Mouse (Mus musculus): ENCODE measurements at regions not wholly inside any gene's neighbourhood (a gene's known extent, or its start where the extent isn't known, plus 50 kb on each side); places are given as distances from the start of the nearest gene placed in this dataset.
A peak's percentile ranks its signal among the peaks of the same experiment; 100 is the strongest.

DNA sequence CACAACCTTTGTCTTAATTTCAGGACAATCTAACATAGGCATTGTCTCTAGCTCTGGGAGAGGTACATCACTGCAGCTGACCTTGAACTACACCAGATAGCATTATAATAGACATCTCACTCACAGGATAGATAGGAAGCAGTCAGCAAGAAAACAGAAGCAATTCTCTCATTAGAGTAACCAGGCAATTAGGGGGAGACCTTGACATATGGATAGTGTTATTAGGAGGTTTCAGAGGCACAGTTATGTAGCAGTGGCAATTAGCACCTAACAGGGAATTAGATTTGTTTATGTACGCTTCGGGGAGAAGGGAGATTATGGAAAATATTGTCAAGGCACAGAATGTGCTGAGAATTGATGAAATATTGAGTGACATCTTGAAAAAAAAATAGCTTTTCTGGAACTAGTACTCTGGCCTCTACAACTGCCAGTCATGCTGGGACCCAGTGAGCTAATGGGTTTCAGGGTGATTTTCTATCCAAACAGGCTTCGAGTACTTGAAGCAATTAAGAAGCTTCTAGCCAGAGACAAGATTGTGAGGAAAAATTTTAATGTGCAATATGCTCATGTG lies 216.8 kb upstream of the Aco1 start:
- DNase-seq (ENCODE audit: low spot score): no peak

DNA sequence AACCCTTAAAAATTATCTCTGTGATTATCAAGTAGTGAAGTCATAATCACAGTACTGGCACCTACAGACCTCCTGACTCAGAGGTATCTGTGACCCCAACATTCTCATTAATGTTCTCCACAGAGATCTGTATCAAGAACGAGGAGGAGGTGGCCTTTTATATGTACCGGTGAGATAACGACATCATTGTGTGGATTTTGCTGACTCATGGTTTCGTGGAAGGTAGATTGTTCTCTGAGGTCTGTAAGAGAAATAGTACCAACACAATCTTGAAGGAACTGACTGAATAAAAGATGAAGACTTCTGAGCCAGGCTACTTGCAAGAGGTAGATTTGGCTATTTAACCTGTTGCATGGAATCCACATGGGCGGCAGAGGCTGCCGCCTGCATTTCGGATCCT lies 216.3 kb upstream of the Aco1 start:
- no peak for DNase-seq (ENCODE audit: low spot score)

DNA sequence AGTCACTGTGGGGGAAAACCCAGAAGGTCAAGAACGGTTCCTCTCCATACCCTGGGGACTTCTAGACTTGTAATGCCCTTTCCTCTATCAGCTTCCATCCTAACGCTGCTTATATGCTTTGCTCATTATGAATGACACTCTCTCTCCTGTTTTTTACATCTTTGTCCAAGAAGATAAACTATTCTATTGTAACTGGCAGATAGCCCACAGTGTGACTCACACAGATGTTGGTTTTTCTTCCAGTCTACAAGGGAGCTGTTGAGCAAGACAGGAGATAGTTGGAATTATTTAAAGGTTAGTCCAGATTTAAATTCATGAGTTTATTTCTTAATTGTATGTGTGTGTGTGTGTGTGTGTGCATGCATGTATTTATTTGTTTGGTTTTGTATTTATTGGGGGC lies 214.4 kb upstream of the Aco1 start:
- no peak for DNase-seq (ENCODE audit: low spot score)

DNA sequence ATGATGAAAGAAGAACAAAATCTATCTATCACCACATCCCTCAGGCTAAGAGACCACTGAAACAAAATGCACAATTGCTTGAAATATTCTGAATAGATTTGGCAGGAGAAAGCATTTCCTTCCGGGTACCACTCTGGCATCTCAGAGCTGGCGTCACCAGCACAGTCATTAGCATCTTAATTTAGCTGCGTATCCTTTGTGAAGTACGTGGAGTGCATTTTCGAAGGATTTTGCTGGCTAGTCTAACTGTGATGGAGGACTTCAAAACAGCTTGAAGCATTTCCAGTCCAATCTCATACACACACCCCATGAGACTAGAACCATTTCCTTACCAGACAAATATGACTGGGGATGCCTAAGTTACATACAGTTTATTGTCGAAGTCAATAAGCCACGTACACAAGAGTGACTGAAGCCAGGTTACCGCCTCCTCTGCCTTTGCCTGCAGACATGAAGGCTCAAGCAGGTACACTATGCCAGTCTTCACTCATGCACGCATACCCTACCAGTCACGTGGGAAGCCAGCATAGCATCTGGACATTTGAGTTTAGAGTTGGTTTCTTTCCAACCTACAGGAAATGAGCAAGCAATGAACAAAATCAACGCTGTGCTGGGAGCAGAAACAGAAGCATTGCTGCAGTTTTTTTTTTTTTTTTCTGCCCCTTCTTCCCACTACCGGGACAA lies 208.7 kb upstream of the Aco1 start:
- DNase-seq (ENCODE audit: low spot score): no peak

DNA sequence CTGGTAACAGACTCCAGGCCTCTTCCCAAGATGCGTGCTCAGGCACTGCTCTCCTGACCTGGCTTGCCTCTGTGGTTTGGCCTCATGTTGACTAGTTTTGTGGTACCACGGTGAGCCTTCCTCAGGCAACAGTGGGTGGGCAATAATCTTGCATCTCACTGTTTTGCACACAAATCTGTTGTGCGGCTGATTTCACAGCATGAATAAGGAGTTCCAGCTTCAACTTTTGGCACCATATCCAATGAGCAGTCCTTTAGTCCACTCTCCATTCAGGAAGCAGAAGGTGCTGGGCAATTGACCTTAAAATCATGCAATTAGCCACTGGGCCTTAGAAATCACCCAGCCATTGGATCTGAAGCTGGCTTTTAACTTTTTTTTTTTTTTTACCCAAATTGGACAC lies 184.2 kb upstream of the Aco1 start:
- DNase-seq (ENCODE audit: low spot score): no peak

DNA sequence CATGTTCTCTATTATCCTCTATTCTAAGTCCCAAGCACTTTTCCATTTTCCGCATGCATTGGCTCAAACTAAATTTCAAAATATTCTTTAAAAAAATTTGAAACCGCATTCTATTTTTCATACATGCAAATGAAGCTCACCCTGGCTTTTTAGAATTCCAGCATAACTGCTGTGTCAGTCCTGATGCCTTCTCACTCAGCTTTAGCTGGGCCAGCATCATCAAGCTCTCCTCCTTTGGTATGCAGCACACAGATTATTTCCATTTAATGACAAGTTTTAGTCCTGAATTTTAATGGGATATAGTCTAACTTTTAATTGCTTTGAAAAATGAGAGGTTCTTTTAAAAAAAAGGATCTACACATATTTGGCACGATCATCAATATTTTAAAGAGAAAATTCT lies 174.9 kb upstream of the Aco1 start:
- DNase-seq (ENCODE audit: low spot score): no peak

DNA sequence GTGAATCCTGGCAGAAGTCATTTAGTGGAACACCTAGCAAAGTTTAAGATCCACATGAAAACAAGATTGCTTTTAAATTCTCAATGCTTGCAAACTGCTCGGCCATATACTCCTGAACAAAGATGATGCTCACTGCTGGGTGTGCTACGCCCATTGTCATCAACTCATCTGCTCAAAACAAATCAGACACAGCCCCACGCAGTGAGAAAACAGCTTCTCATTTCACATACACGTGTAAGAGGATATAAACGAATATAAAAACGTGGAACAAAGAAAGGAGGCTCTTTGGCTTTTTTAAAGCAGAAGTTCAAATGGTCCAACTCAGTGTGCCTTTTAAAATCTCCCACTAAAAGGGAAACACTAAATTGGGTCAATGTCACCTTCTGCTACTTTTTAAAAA lies 151.5 kb upstream of the Aco1 start:
- DNase-seq (ENCODE audit: low spot score): no peak

DNA sequence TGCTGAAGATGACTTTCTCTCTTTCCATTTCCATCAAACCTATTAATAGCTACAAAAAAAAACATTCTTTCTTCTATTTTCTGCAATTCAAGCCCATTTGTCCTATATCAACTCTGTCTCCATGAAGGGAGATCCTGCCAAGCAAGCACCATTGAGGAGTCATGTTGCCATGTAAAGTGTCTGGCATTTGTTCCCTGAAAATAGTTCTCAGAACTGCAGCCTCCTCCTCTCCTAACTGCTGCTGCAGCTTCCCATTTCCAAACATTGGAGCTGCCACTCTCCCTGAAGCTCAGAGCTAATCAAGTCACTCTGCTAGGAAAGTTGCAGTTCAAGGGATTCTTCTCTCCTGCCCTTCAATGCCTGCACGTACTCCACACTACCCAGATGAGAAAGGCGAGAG lies 151.0 kb upstream of the Aco1 start:
- DNase-seq (ENCODE audit: low spot score): no peak

DNA sequence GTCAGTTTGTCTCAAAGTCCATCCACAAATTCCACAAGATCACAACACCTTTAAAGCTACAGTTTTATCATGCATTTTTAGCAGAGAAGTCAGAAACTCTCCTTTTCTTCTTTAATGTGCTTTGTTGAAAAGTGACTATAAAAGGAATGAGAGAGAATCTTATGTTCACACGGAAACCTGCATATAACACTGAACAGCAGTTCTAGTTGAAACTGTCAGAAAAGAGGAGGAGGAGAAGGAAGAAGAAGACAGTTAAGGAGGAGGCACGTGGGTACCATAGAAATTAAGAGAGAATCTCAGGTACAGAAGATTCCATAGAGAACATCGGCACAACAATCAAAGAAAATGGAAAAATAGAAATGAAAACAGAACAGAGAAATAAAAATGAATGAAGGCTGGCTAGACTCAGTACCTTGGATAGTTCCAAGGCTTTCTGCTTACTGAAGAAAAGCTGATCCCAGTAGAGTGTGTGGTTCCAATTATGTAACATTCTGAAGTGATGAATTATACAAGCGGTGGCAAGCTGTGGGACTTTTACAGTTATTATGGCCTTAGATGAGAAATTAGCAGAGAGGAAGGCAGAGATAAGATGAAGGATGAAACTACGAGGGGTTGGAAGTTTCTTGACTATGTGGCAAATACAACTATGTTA lies 144.0 kb upstream of the Aco1 start:
- no peak for DNase-seq (ENCODE audit: low spot score)

DNA sequence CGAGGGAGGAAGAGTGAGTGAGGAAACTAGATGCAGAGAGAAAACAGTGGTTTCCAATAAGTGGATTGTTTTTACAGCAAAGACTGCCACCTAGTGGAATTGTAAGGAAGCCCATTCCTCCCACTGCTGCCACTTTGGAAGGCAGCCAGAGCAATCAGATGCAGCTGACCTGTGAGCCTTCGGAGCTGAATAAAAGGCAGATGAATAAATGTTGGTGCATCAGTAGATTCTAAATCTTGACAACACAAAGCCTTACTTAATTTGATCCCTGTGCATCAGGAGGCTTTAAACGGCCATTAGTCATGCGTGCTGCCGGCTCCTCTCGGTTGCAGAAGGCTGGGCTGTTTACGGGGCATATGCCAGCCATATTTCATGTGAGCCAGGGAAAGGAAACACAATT lies 128.2 kb upstream of the Aco1 start:
- DNase-seq (ENCODE audit: low spot score): peak; percentile 13

DNA sequence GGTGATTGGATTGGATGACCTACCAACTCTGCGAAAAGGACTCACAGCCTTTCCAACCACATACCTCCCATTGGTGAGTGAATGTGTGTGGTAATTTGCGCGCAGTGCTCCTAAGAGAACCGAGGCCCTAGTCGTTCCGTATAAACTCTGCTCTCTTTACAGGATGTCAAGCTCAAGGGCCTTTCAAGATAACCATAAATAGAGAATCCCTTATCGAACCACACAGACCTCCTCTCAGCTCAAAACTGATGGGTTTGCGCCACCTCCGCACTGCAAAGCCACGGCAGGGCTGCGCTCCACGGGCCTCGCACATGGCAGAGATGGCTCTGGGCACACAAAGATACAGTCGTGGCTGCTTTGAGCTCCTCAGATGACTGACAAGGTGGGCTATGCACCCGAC lies 126.0 kb upstream of the Aco1 start:
- no peak for DNase-seq (ENCODE audit: low spot score)

DNA sequence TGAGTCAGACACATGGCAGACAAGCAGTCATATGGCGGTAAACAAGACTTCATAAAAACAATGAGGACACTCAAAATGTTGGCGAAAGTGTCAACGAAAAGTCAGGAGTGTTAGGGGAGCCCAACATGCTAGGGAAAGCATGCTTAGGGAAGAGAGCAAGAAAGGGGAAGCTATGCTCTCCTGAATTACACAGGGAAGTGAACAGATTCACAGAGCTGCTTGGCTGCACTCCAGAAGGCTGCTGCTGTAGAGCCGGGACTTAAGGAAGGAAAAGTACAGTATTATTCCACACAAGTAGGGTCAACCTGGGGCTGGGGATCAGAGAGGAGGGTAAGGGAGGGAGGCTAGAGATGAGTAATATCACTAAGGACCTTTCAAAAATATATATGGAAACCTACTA lies 124.7 kb upstream of the Aco1 start:
- no peak for DNase-seq (ENCODE audit: low spot score)

DNA sequence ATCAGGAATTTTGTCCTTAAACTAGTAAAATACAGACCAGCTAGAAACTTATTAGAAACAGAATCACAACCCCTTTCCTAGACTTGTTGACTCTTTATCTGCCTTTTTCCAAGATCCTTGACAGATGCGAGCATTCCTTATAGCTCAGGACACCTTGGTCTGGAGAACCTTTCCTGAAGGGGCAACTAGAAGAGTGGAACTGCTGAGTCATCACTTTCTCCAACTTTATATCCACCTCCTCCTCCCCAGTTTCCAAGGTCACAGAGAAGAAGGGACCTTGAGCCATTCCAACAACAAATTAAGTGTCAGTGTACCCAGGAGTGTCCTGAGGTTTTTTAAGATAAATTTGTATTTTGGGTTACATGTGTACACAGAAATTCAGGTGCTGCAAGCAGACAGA lies 111.5 kb upstream of the Aco1 start:
- no peak for DNase-seq (ENCODE audit: low spot score)

DNA sequence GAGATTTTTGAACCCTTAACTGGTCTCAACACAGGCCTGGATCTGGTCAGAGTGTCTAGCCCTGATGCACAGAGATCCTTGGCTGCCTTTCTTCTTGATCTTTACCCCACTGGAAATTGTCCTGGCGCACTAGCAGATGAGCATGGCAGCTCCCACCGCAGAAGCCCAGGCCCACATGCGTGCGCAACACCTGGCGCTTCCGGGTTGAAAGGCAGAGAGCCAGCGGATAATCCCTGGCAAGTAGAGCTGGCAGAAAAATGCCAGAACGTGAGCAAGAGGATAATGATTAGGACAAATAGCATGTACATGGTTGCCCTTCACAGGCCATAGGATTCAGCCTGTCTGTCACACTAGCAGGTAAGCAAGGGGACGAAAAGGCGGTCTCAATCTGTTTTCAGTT lies 95.0 kb upstream of the Aco1 start:
- no peak for DNase-seq (ENCODE audit: low spot score)

DNA sequence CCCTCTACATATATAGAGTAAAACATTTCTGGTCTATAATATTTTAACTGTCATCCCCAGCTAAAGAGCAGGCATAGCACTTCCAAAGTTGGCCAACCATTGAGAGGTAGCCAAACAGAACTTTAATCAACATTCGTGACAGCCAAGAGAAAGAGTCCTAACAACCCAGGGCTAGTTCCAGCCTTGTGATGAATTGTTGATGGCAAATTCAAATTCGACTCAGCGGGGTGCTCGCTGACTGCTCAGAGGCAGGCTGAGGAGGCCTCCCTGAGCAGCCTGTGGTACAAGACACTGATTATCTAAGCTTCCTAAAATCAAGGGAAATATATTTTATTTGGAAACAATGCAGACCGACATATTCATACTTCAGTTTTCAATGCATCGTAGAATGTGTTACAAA lies 93.8 kb upstream of the Aco1 start:
- no peak for DNase-seq (ENCODE audit: low spot score)

DNA sequence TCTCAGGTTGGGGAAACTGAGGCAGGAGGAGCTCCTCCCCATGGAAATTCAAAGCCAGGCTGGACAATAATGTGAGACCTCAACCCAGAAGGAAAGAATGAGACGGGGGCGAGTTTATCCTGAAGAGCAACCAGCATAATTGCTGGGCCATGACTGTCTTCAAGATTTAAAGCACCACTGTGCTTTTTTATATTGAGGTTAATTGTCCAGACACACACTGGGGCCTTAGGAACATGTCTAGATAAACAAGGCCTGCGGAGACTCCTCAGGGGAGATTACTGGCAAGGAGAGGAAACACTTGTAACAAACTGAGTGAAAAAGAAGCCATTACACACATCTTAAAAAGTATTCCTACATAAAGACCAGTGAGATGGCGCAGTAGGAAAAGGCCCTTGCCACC lies 91.0 kb upstream of the Aco1 start:
- no peak for DNase-seq (ENCODE audit: low spot score)

DNA sequence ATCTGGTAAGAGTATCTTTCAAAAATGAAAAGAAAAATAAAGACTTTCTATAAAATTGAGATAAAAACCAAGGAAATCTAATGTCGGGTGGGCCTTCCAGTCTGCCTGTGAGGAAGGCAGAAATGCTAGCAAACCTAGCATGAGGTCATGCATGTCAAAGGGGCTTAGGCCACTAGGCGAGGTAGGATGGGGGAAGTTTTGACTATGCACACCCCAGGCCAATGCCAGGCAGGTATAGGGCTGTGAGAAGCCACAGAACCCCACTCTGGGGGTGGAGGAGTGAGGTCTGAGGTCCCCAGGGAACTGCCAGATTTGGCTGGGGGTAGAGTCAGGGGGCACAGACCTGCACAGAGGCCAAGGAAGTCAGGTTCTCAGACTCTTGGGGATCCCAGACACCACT lies 89.5 kb upstream of the Aco1 start:
- no peak for DNase-seq (ENCODE audit: low spot score)

DNA sequence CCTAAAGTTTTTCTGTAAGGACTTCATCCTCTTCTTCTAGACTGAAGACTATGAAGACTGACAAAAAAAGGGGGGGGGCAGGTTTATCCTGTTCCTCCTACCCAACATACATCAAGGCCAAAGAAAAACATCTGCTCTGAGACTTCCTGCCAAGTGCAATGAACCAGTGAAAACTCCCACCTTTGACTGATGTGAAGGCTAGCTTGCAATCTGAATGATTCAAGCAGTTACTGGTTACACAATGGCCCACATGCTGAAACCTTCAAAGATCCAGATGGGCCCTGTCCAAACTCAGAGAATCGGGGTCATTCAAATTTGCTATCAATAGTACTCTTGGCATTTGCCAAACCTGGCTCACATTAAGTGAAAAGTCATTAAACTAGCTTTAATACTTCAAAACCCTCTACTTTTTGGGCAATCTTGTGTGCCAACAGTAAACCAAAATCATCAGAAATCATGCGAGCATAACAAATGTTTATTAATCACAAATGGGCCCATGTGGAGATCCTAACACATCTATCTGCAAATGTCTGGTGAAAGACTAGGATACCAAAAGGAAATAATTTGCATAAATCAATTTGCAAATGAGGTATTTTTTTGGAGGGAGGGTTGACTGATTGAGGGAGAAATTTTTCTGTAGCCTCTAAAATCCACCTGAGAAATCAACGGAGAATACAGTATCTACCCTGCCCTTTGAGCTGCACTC lies 79.0 kb upstream of the Aco1 start:
- no peak for DNase-seq (ENCODE audit: low spot score)

DNA sequence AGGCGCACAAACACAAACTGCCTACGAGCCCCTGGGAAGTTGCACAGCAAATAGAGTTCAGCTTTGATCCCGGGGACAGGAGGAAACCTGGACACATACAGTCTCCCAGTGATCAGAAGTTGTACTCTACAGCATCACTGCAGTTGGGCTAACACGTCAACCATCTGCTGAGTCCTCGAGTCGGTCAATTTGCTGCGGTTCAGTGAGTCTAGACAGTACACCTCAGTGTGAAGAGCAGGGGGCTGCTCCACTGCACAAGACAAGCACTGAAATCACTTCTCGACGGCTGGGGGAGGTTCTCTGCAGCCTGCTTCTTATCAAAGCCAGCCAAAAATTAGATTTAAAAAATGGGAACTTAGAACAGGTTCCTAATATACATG lies 78.4 kb upstream of the Aco1 start:
- no peak for DNase-seq (ENCODE audit: low spot score)

DNA sequence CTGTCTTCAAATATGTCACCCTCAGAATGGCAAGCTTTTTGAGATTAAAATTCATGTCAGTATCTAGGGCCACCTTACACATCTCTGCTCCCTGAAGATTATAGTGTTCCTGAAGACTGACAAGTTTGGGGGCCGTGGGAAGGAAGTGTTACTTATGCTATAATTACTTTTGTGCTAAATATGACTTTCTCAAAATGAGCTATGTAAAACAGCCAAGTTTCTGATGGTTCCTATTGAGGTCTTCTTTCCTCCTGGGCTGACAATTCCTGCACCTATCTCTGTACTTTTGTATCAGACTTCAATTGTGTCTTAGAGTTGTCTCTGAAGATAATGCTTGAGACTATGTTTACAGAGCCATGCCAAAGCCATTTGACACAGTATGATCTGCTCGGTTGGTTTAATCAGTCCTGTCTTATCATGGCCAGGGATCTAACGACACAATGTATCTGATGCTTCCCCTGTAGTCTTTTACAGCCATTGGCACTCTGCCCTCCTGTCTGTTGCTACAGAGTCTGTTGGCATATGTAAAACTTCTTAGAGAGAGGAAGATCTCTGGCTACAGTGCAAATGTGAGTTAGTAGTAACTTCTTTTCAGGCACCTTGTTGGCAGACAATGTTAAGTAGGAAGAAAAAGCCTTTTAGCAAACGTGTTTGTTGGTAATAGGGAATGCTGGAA lies 71.8 kb upstream of the Aco1 start:
- no peak for DNase-seq (ENCODE audit: low spot score)

DNA sequence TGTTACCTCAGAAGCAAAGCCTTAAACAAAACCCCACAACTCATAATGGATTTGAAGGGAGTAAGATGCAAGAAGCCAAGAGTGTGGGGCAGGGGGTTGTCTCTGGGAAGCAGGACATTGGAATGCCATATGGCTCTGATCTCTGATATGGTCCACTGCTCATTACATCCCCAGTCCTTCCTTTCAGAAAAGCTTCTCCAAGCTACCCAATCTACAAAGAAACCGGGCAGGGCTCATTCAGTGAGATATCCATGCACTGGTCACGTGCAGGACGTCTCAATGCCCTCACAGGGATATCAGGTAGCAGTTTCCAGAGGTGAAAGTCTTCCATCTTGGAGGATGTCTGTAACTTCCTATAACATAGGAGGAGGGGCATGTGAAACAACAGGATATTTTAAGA lies 61.8 kb upstream of the Aco1 start:
- DNase-seq (ENCODE audit: low spot score): no peak

DNA sequence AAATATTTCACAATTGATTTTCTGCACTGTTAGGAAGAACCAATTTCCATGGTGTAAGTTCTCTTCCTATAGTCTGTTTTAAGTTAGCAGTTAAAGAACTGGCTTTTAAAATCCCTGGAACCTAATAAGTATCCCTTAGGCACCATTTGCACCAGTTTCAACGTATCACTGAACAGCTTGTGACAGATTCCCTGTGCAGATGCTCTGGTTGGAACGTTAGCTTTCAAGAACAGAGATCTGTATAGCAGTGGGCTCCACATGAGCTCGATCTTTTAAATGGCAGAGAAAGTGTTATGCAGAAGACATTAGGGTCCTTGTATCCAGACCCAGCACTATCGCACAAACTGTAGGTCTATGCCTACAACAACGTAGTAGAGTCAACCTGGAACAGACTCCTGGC lies 52.6 kb upstream of the Aco1 start:
- DNase-seq (ENCODE audit: low spot score): no peak

All from thymus, postnatal 0 days (tissue).